Mouse (Mus musculus) erythroblast, embryonic 14.5 days (primary cell): ENCODE data around the gene Pde4b. TPM values are rescaled to one million over a fixed set of nuclear protein-coding genes. Genes with fewer than 3 reads are reported as not detected.

Experiments used
- H3K27me3 ChIP-seq: 2 replicates; pipeline ENCODE4 v1.6.1; 2012; ENCODE audit warnings: inconsistent platforms; ENCODE audit not compliant: control insufficient read depth
- H3K36me3 ChIP-seq: 2 replicates; pipeline ENCODE4 v1.6.1; 2012; ENCODE audit warnings: mild to moderate bottlenecking, inconsistent platforms; ENCODE audit not compliant: control insufficient read depth
- H3K4me1 ChIP-seq: 2 replicates; pipeline ENCODE4 v1.6.1; 2012; ENCODE audit warnings: inconsistent platforms; ENCODE audit not compliant: control insufficient read depth
- H3K4me3 ChIP-seq: replicated peaks from 2 replicates; pipeline ENCODE3; 2012; ENCODE audit warnings: moderate library complexity, mild to moderate bottlenecking, inconsistent platforms
- H3K9me3 ChIP-seq: 2 replicates; pipeline ENCODE4 v1.6.1; 2012; ENCODE audit warnings: low read length, inconsistent platforms, mixed read lengths; ENCODE audit not compliant: control insufficient read depth
- GATA1 ChIP-seq: IDR thresholded peaks from 2 replicates; pipeline ENCODE4 v1.6.1; 2012; ENCODE audit warnings: low read length, inconsistent platforms, mixed read lengths
- TAL1 ChIP-seq: IDR thresholded peaks from 3 replicates; pipeline ENCODE4 v1.6.1; 2012; ENCODE audit warnings: low read length, inconsistent platforms, mixed read lengths
- polyA plus RNA-seq: library from polyadenylated mRNA; stranded (reverse); fragments of >175 nt; gene quantifications from 2 replicates; pipeline ENCODE4 v1.2.3, GENCODE M21; 2012

Gene Pde4b
- polyA plus RNA-seq, 1 experiment: 0.08 TPM

- Histone ChIP-seq H3K36me3 (no peaks in the 10 kb centered on the region), H3K27me3 (no peaks in the 10 kb centered on the region), H3K4me3 (no peak overlapping the region), H3K9me3 (no peaks in the 10 kb centered on the region), H3K4me1 (no peaks in the 10 kb centered on the region)
- TF ChIP-seq TAL1 (no peak), GATA1 (no peak)
These were observed 372.1 kb downstream of the Pde4b start for GRCm38 (mm10) chr4:102459216-102459999.

GRCm38 (mm10) chr4:102478104-102478503 lies 390.8 kb downstream of the Pde4b start:
- H3K9me3 ChIP-seq: no peaks in the 10 kb centered on the region

DNA sequence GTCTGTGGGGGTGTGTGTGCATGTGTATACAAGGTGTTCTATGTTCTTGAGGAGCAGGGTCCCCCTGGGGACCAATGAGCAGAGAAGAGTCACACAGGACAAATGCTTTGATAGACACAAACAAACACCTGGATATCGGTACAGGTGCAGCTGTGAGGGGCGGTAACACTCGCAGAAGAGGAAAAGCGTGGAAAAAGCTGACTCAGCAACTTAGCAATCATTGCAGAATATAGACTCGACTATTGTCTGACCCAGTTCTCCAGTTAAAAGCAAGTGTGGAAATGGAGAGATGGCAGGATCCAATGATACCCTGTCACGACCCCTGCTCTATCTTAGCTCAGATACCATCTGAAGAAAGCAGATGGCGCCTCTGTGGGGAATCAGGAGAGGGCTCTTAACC lies 391.5 kb downstream of the Pde4b start:
- Histone ChIP-seq H3K9me3 (no peaks in the 10 kb centered on the region), H3K4me3 (no peak overlapping the region), H3K36me3 (no peaks in the 10 kb centered on the region), H3K4me1 (no peaks in the 10 kb centered on the region), H3K27me3 (no peaks in the 10 kb centered on the region)
- TF ChIP-seq TAL1 (no peak), GATA1 (no peak)

More at GRCm38 (mm10) chr4:102478104-102478503, 390.8 kb downstream of the Pde4b start:
- no peak overlapping the region for H3K4me3 ChIP-seq
- no peaks in the 10 kb centered on the region for H3K27me3 ChIP-seq
- no peaks in the 10 kb centered on the region for H3K36me3 ChIP-seq
- no peak for TF ChIP-seq TAL1
- TF ChIP-seq GATA1: no peak
- H3K4me1 ChIP-seq: no peaks in the 10 kb centered on the region

DNA sequence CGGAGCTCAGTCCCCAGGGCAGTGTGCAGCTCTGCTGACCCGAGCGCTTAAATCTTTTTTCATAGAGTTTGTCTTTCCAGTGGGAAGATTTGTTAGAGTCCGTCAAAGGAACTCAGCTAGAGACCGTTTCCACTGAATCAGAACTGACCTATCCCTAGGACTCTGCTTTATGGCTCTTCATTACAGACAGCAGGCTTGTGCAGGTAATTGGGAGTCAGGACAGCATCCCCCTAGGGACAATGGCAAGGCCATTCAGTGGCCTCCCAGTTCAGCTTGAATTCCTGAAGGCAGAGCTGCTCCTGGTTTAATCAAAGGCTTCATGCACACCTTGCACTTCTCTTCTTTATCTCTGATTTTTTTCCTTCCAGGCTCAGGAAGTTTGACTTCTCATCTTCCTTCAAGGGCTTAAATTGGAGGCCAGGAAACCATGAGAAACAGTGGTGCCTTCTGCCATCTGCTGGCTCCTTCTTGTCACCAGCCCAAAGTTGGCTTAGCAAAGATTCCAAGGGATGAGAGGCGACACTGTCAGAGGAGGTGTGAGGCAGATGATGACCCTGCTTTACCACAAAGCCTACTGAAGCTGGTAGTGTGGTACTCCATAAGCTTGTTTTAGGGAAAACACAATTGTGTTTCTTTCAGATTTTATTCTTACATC lies 393.6 kb downstream of the Pde4b start:
- Histone ChIP-seq H3K4me3 (no peak overlapping the region), H3K27me3 (no peaks in the 10 kb centered on the region), H3K36me3 (no peaks in the 10 kb centered on the region), H3K4me1 (no peaks in the 10 kb centered on the region), H3K9me3 (no peaks in the 10 kb centered on the region)
- TF ChIP-seq TAL1 (no peak), GATA1 (no peak)

- Histone ChIP-seq H3K4me1 (no peaks in the 10 kb centered on the region), H3K27me3 (no peaks in the 10 kb centered on the region), H3K36me3 (no peaks in the 10 kb centered on the region), H3K4me3 (no peak overlapping the region), H3K9me3 (no peaks in the 10 kb centered on the region)
- TF ChIP-seq GATA1: no peak
- TF ChIP-seq TAL1: no peak
These were observed 396.1 kb downstream of the Pde4b start for GRCm38 (mm10) chr4:102483354-102484018.

GRCm38 (mm10) chr4:102484738-102485137 lies 397.4 kb downstream of the Pde4b start:
- H3K4me3 ChIP-seq: no peak overlapping the region
- H3K4me1 ChIP-seq: no peaks in the 10 kb centered on the region
- no peaks in the 10 kb centered on the region for H3K27me3 ChIP-seq
- H3K36me3 ChIP-seq: no peaks in the 10 kb centered on the region
- H3K9me3 ChIP-seq: no peaks in the 10 kb centered on the region
- TF ChIP-seq GATA1: no peak
- no peak for TF ChIP-seq TAL1

GRCm38 (mm10) chr4:102486134-102486920 lies 399.0 kb downstream of the Pde4b start:
- Histone ChIP-seq H3K36me3 (no peaks in the 10 kb centered on the region), H3K4me3 (no peak overlapping the region), H3K9me3 (no peaks in the 10 kb centered on the region), H3K27me3 (no peaks in the 10 kb centered on the region), H3K4me1 (no peaks in the 10 kb centered on the region)
- TF ChIP-seq GATA1 (no peak), TAL1 (no peak)

- no peaks in the 10 kb centered on the region for H3K4me1 ChIP-seq
- H3K9me3 ChIP-seq: no peaks in the 10 kb centered on the region
- no peak overlapping the region for H3K4me3 ChIP-seq
- no peaks in the 10 kb centered on the region for H3K27me3 ChIP-seq
- H3K36me3 ChIP-seq: no peaks in the 10 kb centered on the region
- TF ChIP-seq TAL1 (no peak), GATA1 (no peak)
These were observed 399.5 kb downstream of the Pde4b start for GRCm38 (mm10) chr4:102486921-102487240.
